Mouse (Mus musculus): ENCODE results near the gene Hacl1. TPM values are rescaled to one million over a fixed set of nuclear protein-coding genes. Genes with fewer than 3 reads are reported as not detected.
"Not testable (repeated sequence)": the region's sequence is repeated elsewhere in the genome, so short reads cannot be mapped to it uniquely, and the experiment has no call there.

Hacl1 gene
- polyA plus RNA-seq, 1 experiment from 2014 or later, result 13.4 TPM

DNA sequence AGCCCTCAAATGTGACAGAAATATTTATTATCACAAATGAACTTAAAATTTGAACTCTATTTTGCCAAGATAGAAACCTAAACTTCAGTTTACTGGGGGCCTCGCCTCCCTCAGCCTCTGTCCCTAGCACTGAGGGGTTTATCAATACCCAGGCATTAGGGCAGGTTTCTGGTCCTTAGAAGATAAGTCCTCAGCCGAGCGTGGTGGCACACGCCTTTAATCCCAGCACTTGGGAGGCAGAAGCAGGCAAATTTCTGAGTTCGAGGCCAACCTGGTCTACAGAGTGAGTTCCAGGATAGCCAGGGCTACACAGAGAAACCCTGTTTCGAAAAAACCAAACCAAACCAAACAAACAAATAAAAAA lies 38.5 kb downstream of the Hacl1 start:
- WGBS, result 87% methylated on average over 6 of the region's 6 CpGs
- not testable (repeated sequence) for DNase-seq (ENCODE audit: low spot score); H3K9ac ChIP-seq (ENCODE audit: low read depth, low read length); H3K27me3 ChIP-seq (replicated peaks; ENCODE audit: control insufficient read depth, insufficient read depth, low read length); H3K4me3 ChIP-seq (ENCODE audit: low read depth, low read length); H3K4me1 ChIP-seq (ENCODE audit: control insufficient read depth, insufficient read depth, low read length); H3K9me3 ChIP-seq (ENCODE audit: control insufficient read depth, low read length); H3K4me2 ChIP-seq (ENCODE audit: low read depth, low read length); H3K36me3 ChIP-seq (ENCODE audit: control insufficient read depth, insufficient read depth, low read length); H3K27ac ChIP-seq (replicated peaks; ENCODE audit: low read depth, low read length); ATAC-seq (ENCODE audit: low read depth)

DNA sequence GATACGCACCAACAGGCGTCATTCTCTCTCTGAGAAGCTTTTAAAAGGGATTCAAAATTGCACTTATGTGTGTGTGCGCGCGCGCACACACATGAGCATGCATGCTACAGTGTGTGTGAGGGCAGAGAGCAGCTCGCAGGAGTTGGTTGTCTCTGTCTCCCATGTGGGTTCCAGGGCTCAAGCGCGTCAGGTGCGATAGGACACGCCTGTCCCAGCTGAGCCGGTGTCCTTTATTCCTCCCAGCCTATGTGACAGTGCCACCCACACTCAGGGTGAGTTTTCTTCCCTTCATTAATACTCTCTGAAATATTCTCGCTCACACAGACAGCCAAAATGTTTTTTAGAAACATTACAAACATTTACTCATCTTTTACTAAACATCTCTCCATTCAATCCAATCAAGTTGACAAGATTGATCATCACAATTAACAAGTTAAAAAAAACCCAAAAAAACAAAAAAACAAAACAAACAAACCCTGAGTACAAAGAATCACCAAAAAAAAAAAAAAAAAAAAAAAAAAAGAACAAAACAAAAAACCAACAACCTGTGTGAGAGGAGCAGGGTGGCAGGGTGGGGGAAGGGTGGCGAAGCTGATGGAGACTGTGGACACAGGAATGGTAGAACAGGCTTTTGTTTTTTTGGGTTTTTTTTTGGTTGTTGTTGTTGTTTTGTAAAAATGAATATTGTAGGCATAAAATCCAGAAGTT lies 39.0 kb downstream of the Hacl1 start:
- no peak for ATAC-seq (ENCODE audit: low read depth)

DNA sequence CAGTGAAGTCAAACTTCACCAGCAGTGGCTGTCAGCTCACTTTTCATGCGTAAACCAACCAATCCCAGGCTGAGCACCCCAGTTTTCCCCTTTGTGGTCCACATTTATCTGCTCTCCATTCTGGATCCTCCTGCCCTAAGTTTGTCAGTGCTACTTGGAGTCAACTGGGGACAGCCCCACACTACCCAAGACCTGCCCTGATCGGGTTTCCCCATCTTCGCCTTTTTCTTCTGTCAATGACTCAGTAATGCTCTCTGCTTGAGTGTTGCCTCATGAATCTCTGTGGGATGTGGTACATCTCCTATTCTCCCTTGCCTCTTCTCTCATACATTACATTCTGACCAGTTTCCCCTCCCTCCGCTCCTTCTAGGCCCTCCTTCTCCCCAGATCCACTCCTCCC lies 43.6 kb downstream of the Hacl1 start:
- Histone ChIP-seq H3K4me3 (ENCODE audit: low read depth, low read length) (no peak overlapping the region), H3K9ac (ENCODE audit: low read depth, low read length) (no peak overlapping the region), H3K27ac (replicated peaks; ENCODE audit: low read depth, low read length) (no peak overlapping the region), H3K27me3 (replicated peaks; ENCODE audit: control insufficient read depth, insufficient read depth, low read length) (no peaks in the 10 kb centered on the region), H3K9me3 (ENCODE audit: control insufficient read depth, low read length) (no peaks in the 10 kb centered on the region), H3K4me2 (ENCODE audit: low read depth, low read length) (no peak overlapping the region), H3K4me1 (ENCODE audit: control insufficient read depth, insufficient read depth, low read length) (no peaks in the 10 kb centered on the region), H3K36me3 (ENCODE audit: control insufficient read depth, insufficient read depth, low read length) (no peaks in the 10 kb centered on the region)
- DNase-seq (ENCODE audit: low spot score), result no peak
- WGBS, result 88% methylated on average over 4 of the region's 4 CpGs
- no peak for ATAC-seq (ENCODE audit: low read depth)

More for the DNA sequence above, 39.0 kb downstream of the Hacl1 start:
- H3K9ac ChIP-seq (ENCODE audit: low read depth, low read length), result no peak overlapping the region
- WGBS, result 94% methylated on average over 14 of the region's 14 CpGs
- H3K27me3 ChIP-seq (replicated peaks; ENCODE audit: control insufficient read depth, insufficient read depth, low read length), result no peaks in the 10 kb centered on the region
- no peak overlapping the region for H3K27ac ChIP-seq (replicated peaks; ENCODE audit: low read depth, low read length)
- H3K4me3 ChIP-seq (ENCODE audit: low read depth, low read length), result no peak overlapping the region
- H3K4me2 ChIP-seq (ENCODE audit: low read depth, low read length), result no peak overlapping the region
- no peaks in the 10 kb centered on the region for H3K9me3 ChIP-seq (ENCODE audit: control insufficient read depth, low read length)
- H3K4me1 ChIP-seq (ENCODE audit: control insufficient read depth, insufficient read depth, low read length), result no peaks in the 10 kb centered on the region
- no peak for DNase-seq (ENCODE audit: low spot score)
- H3K36me3 ChIP-seq (ENCODE audit: control insufficient read depth, insufficient read depth, low read length), result no peaks in the 10 kb centered on the region

DNA sequence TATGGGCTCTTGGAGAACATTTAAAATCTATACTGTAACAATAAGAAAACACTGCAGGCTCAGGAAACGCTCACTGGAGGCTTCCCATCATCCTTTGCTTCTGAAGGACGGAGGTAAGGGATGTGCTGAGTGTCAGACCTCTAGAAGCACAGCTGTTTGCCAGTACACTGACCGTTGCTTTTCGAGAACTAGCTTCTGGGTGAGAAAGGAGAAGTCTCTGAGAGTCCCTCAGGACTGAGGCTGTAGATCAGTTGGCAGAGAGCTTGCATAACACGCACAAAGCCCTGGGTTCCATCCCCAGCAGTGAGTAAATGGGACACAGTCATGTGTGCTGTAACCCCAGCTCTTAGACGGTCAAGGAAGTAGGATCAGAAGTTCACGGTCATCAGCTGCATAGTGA lies 44.7 kb downstream of the Hacl1 start:
- no peak overlapping the region for H3K27ac ChIP-seq (replicated peaks; ENCODE audit: low read depth, low read length)
- H3K4me3 ChIP-seq (ENCODE audit: low read depth, low read length), result no peak overlapping the region
- no peak for DNase-seq (ENCODE audit: low spot score)
- no peaks in the 10 kb centered on the region for H3K36me3 ChIP-seq (ENCODE audit: control insufficient read depth, insufficient read depth, low read length)
- no peaks in the 10 kb centered on the region for H3K27me3 ChIP-seq (replicated peaks; ENCODE audit: control insufficient read depth, insufficient read depth, low read length)
- no peaks in the 10 kb centered on the region for H3K4me1 ChIP-seq (ENCODE audit: control insufficient read depth, insufficient read depth, low read length)
- no peak for ATAC-seq (ENCODE audit: low read depth)
- no peak overlapping the region for H3K9ac ChIP-seq (ENCODE audit: low read depth, low read length)
- WGBS, result 71% methylated on average over 7 of the region's 7 CpGs
- no peak overlapping the region for H3K4me2 ChIP-seq (ENCODE audit: low read depth, low read length)
- no peaks in the 10 kb centered on the region for H3K9me3 ChIP-seq (ENCODE audit: control insufficient read depth, low read length)

DNA sequence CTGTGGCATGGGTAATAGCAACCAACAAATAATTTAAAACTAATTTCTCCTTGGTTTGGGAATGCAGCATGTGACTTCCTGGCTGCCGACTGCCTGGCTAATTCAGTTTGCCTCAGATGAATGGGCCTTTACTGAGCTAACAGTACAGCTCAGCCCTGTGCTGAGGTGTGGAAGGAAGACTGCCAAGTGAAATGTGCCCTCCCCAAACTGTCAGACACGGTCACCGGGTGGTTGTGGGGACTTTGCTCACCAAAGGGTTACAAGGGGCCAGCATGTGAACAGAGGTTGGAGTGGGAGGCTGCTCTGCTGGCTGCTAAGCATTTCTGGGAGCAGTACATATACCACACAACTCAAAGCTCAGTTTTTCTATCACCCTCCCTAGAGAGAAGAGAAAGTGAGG lies 46.4 kb downstream of the Hacl1 start:
- Histone ChIP-seq H3K4me2 (ENCODE audit: low read depth, low read length) (no peak overlapping the region), H3K9me3 (ENCODE audit: control insufficient read depth, low read length) (no peaks in the 10 kb centered on the region), H3K4me3 (ENCODE audit: low read depth, low read length) (no peak overlapping the region), H3K27me3 (replicated peaks; ENCODE audit: control insufficient read depth, insufficient read depth, low read length) (no peaks in the 10 kb centered on the region), H3K36me3 (ENCODE audit: control insufficient read depth, insufficient read depth, low read length) (no peaks in the 10 kb centered on the region), H3K9ac (ENCODE audit: low read depth, low read length) (no peak overlapping the region), H3K27ac (replicated peaks; ENCODE audit: low read depth, low read length) (no peak overlapping the region), H3K4me1 (ENCODE audit: control insufficient read depth, insufficient read depth, low read length) (no peaks in the 10 kb centered on the region)
- 61% methylated on average over 3 of the region's 3 CpGs for WGBS
- no peak for DNase-seq (ENCODE audit: low spot score)
- ATAC-seq (ENCODE audit: low read depth), result no peak

DNA sequence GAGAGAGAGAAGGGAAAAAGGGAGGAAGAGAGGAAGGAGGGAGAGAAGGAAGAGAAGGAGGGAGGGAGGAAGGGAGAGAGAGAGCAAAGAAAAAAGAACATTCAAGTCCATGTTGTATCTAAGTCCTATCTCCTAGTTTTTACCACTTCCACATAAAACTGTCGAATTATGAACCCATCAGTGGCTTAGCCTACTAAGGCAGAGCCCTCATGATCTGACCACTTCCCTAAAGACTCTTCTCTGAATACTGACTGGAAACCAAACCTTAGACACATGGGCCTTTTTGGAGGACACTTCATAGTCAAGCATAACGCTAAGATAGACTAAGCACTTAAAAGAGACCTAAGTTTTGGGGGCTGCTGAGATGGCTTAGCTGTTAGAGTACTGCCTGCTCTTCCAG lies 48.0 kb downstream of the Hacl1 start:
- Histone ChIP-seq H3K9me3 (ENCODE audit: control insufficient read depth, low read length) (no peaks in the 10 kb centered on the region), H3K27ac (replicated peaks; ENCODE audit: low read depth, low read length) (no peak overlapping the region)
- WGBS, result 88% methylated on average over 2 of the region's 2 CpGs

DNA sequence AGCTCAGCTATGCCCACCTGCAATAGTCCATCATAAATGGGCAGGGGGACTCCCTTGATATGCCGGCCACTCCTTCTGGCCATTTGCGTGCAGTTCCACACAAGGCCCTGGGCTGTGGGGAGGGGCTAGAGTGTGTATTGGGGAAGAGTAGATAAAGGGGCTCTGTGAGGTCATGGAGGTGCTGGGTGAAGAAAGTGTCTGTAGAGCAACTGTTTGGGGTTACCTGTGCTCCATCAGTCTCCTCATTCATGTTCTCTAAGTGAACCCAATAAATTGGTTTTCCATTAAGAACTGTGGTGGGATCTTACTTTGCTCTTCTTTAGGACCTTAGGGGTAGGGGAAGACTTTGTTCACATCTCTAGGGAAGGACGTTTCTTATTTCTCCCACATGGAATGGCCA lies 49.8 kb downstream of the Hacl1 start, which contains the start of gene Colq:
TSS of gene Colq (minus strand) at position 101 of the 400 bp plus-strand sequence.
- no peak within 1 kb of the TSS for H3K4me3 ChIP-seq (ENCODE audit: low read depth, low read length)
- H3K4me1 ChIP-seq (ENCODE audit: control insufficient read depth, insufficient read depth, low read length), result no peaks in the 10 kb centered on the region
- DNase-seq (ENCODE audit: low spot score) (no peak), ATAC-seq (ENCODE audit: low read depth) (no peak)
- no peak within 1 kb of the TSS for H3K4me2 ChIP-seq (ENCODE audit: low read depth, low read length)
- 88% methylated on average over 3 of the region's 3 CpGs for WGBS
- H3K36me3 ChIP-seq (ENCODE audit: control insufficient read depth, insufficient read depth, low read length), result no peaks in the 10 kb centered on the region
- H3K27ac ChIP-seq (replicated peaks; ENCODE audit: low read depth, low read length), result no peak within 1 kb of the TSS
- H3K27me3 ChIP-seq (replicated peaks; ENCODE audit: control insufficient read depth, insufficient read depth, low read length), result no peaks in the 10 kb centered on the region
- H3K9me3 ChIP-seq (ENCODE audit: control insufficient read depth, low read length), result no peaks in the 10 kb centered on the region
- H3K9ac ChIP-seq (ENCODE audit: low read depth, low read length), result no peak within 1 kb of the TSS

More for the DNA sequence above, 48.0 kb downstream of the Hacl1 start:
- DNase-seq (ENCODE audit: low spot score), result no peak
- Histone ChIP-seq H3K9ac (ENCODE audit: low read depth, low read length) (no peak overlapping the region), H3K4me3 (ENCODE audit: low read depth, low read length) (no peak overlapping the region), H3K36me3 (ENCODE audit: control insufficient read depth, insufficient read depth, low read length) (no peaks in the 10 kb centered on the region), H3K4me1 (ENCODE audit: control insufficient read depth, insufficient read depth, low read length) (no peaks in the 10 kb centered on the region), H3K4me2 (ENCODE audit: low read depth, low read length) (no peak overlapping the region), H3K27me3 (replicated peaks; ENCODE audit: control insufficient read depth, insufficient read depth, low read length) (no peaks in the 10 kb centered on the region)
- ATAC-seq (ENCODE audit: low read depth), result no peak

DNA sequence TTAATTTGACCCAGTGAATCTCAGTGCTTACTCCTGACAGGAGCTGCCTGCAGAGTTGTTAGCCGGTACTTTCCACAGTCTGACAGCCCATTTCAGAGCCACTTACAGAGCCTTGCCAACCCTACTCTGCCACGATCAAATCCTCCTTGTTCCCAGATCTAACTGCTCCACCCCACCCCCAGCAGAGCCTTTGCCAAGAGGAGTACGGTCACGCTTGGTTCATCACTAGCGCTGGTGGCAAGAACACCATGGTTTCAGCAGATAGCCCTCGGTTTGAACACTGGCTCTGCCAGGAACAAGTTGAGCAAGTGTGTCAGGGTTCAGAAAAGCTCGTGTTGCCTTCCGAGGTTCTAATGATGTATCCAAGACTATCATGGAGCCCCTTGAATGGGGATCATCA lies 54.6 kb downstream of the Hacl1 start:
- H3K4me2 ChIP-seq (ENCODE audit: low read depth, low read length), result no peak overlapping the region
- WGBS, result 82% methylated on average over 8 of the region's 8 CpGs
- H3K27me3 ChIP-seq (replicated peaks; ENCODE audit: control insufficient read depth, insufficient read depth, low read length), result no peaks in the 10 kb centered on the region
- ATAC-seq (ENCODE audit: low read depth) (no peak), DNase-seq (ENCODE audit: low spot score) (no peak)
- no peaks in the 10 kb centered on the region for H3K4me1 ChIP-seq (ENCODE audit: control insufficient read depth, insufficient read depth, low read length)
- H3K27ac ChIP-seq (replicated peaks; ENCODE audit: low read depth, low read length), result no peak overlapping the region
- no peaks in the 10 kb centered on the region for H3K36me3 ChIP-seq (ENCODE audit: control insufficient read depth, insufficient read depth, low read length)
- no peak overlapping the region for H3K4me3 ChIP-seq (ENCODE audit: low read depth, low read length)
- no peak overlapping the region for H3K9ac ChIP-seq (ENCODE audit: low read depth, low read length)
- H3K9me3 ChIP-seq (ENCODE audit: control insufficient read depth, low read length), result no peaks in the 10 kb centered on the region

DNA sequence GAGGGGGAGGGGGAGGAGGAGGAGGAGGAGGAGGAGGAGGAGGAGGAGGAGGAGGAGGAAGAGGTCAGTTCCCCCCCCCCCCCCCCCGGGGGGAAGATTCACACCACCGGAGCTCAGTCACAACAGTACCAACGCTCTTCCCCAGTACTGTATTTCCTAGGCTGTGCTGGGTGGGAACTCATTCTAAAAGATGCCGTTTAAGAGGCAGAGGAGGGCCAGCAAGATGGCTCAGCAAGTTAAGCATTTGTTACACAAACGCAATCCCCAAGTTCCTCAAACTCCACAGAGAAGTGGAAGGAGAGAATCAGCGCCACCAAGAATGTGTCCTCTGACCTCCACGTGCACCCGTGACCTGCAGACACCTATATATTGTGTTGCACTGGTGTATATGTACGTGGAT lies 58.0 kb downstream of the Hacl1 start:
- no peak for DNase-seq (ENCODE audit: low spot score)
- 0 out of 2 replicates have a peak, but pooled peaks cover 2% of the 10 kb centered on the region for H3K4me1 ChIP-seq (ENCODE audit: control insufficient read depth, insufficient read depth, low read length)
- H3K4me3 ChIP-seq (ENCODE audit: low read depth, low read length), result no peak overlapping the region
- H3K9me3 ChIP-seq (ENCODE audit: control insufficient read depth, low read length), result no peaks in the 10 kb centered on the region
- no peaks in the 10 kb centered on the region for H3K36me3 ChIP-seq (ENCODE audit: control insufficient read depth, insufficient read depth, low read length)
- 85% methylated on average over 8 of the region's 9 CpGs for WGBS
- H3K27me3 ChIP-seq (replicated peaks; ENCODE audit: control insufficient read depth, insufficient read depth, low read length), result no peaks in the 10 kb centered on the region
- no peak overlapping the region for H3K4me2 ChIP-seq (ENCODE audit: low read depth, low read length)
- no peak overlapping the region for H3K9ac ChIP-seq (ENCODE audit: low read depth, low read length)
- no peak for ATAC-seq (ENCODE audit: low read depth)
- no peak overlapping the region for H3K27ac ChIP-seq (replicated peaks; ENCODE audit: low read depth, low read length)

Measured in embryonic facial prominence, embryonic 14.5 days (tissue).